Mouse (Mus musculus): ENCODE data around the gene Tmem127. TPM values are rescaled to one million over a fixed set of nuclear protein-coding genes. Genes with fewer than 3 reads are reported as not detected.
"Not testable (repeated sequence)": the region's sequence is repeated elsewhere in the genome, so short reads cannot be mapped to it uniquely, and the experiment has no call there.

The Tmem127 gene
- polyA plus RNA-seq, 1 experiment from 2014 or later: 41.7 TPM

DNA sequence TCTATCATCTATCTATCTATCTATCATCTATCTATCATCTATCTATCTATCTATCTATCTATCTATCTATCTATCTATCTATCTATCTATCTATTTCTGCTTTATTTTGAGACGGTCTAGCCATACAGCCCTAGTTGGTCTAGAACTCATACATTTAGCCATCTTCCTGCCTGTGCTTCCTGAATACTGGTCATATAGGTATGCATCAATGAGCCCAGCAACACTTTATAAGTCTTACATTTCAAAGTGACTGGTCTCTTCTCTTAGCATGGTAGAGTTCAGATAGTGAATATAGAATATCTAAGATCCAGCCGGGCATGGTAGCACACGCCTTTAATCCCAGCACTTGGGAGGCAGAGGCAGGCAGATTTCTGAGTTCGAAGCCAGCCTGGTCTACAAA, 56.5 kb downstream of the Tmem127 start:
- peaks cover 20% of the 10 kb centered on the region for H3K36me3 ChIP-seq
- not testable (repeated sequence) for H3K27ac ChIP-seq; H3K27me3 ChIP-seq (replicated peaks); H3K9me3 ChIP-seq; H3K4me3 ChIP-seq; ATAC-seq (ENCODE audit: low FRiP score, low read depth); H3K9ac ChIP-seq; H3K4me2 ChIP-seq (replicated peaks); H3K4me1 ChIP-seq
- WGBS: 97% methylated on average over 4 of the region's 4 CpGs

GRCm38 (mm10) chr2:127304609-127305210, 57.0 kb downstream of the Tmem127 start:
- no peaks in the 10 kb centered on the region for H3K9me3 ChIP-seq
- H3K27ac ChIP-seq: no peak overlapping the region
- no peaks in the 10 kb centered on the region for H3K27me3 ChIP-seq (replicated peaks)
- no peaks in the 10 kb centered on the region for H3K4me1 ChIP-seq
- H3K4me2 ChIP-seq (replicated peaks): no peak overlapping the region
- H3K36me3 ChIP-seq: peaks cover 15% of the 10 kb centered on the region
- H3K9ac ChIP-seq: no peak overlapping the region
- 86% methylated on average over 3 of the region's 3 CpGs for WGBS
- H3K4me3 ChIP-seq: no peak overlapping the region
- ATAC-seq (ENCODE audit: low FRiP score, low read depth): no peak

- H3K36me3 ChIP-seq: peaks cover 3% of the 10 kb centered on the region; the same call in 1 of the 2 replicates
- H3K27me3 ChIP-seq (replicated peaks): no peaks in the 10 kb centered on the region
- no peaks in the 10 kb centered on the region for H3K9me3 ChIP-seq
- H3K4me1 ChIP-seq: no peaks in the 10 kb centered on the region
- no peak overlapping the region for H3K4me3 ChIP-seq
- no peak overlapping the region for H3K9ac ChIP-seq
- no peak for ATAC-seq (ENCODE audit: low FRiP score, low read depth)
- H3K27ac ChIP-seq: no peak overlapping the region
- no peak overlapping the region for H3K4me2 ChIP-seq (replicated peaks)
Observed at GRCm38 (mm10) chr2:127306123-127306522, 58.4 kb downstream of the Tmem127 start.

GRCm38 (mm10) chr2:127307179-127307578, 59.5 kb downstream of the Tmem127 start:
- H3K9ac ChIP-seq: no peak overlapping the region
- no peak overlapping the region for H3K27ac ChIP-seq
- H3K4me1 ChIP-seq: no peaks in the 10 kb centered on the region
- H3K4me2 ChIP-seq (replicated peaks): no peak overlapping the region
- 58% methylated on average over 3 of the region's 3 CpGs for WGBS
- H3K9me3 ChIP-seq: no peaks in the 10 kb centered on the region
- no peak for ATAC-seq (ENCODE audit: low FRiP score, low read depth)
- H3K27me3 ChIP-seq (replicated peaks): no peaks in the 10 kb centered on the region
- H3K36me3 ChIP-seq: no peaks in the 10 kb centered on the region
- H3K4me3 ChIP-seq: no peak overlapping the region

DNA sequence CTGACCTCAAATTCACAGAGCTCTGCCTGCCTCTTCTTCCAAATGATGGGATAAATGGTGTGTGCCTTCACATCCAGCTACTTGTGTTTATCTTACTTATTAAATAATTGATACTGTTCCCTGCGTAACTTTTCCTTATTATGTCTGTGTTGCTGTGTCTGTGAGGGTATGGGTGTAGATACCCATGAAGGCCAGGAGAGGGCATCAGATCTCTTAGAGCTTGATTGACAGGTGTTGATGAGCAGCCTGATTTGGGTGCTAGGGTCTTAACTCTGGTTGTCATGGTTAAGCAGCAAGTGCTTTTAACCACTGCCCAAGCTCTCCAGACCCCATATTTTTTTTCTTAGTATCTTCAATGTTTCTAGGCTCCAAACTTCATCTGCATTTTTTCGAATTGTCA, 61.0 kb downstream of the Tmem127 start:
- no peaks in the 10 kb centered on the region for H3K36me3 ChIP-seq
- H3K27me3 ChIP-seq (replicated peaks): no peaks in the 10 kb centered on the region
- H3K9me3 ChIP-seq: no peaks in the 10 kb centered on the region
- WGBS: 91% methylated on average over 2 of the region's 2 CpGs
- ATAC-seq (ENCODE audit: low FRiP score, low read depth): no peak
- H3K4me3 ChIP-seq: no peak overlapping the region
- no peak overlapping the region for H3K9ac ChIP-seq
- H3K27ac ChIP-seq: no peak overlapping the region
- H3K4me2 ChIP-seq (replicated peaks): no peak overlapping the region
- H3K4me1 ChIP-seq: no peaks in the 10 kb centered on the region

DNA sequence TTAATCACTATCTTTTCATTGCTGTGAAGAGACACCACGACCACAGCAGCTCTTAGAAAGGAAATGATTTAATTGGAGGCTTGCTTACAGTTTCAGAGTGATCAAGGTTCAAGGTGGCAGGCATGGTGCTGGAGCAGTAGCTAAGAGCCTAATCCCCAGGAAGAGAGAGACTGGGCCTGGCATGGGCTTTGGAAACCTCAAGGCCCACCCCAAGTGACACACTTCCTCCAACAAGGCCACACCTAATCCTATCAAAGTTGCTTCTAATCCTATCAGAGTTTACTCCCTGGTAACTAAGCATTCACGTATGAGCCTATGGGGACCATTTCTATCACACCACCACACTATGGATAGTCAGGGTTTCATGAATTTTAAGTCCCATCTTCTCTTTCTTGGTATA, 62.5 kb downstream of the Tmem127 start:
- Histone ChIP-seq H3K27me3 (replicated peaks) (no peaks in the 10 kb centered on the region), H3K36me3 (no peaks in the 10 kb centered on the region), H3K9ac (no peak overlapping the region), H3K27ac (no peak overlapping the region), H3K4me1 (no peaks in the 10 kb centered on the region), H3K4me2 (replicated peaks) (no peak overlapping the region), H3K4me3 (no peak overlapping the region), H3K9me3 (no peaks in the 10 kb centered on the region)
- ATAC-seq (ENCODE audit: low FRiP score, low read depth): no peak
- WGBS: 71% methylated on average over 2 of the region's 2 CpGs

DNA sequence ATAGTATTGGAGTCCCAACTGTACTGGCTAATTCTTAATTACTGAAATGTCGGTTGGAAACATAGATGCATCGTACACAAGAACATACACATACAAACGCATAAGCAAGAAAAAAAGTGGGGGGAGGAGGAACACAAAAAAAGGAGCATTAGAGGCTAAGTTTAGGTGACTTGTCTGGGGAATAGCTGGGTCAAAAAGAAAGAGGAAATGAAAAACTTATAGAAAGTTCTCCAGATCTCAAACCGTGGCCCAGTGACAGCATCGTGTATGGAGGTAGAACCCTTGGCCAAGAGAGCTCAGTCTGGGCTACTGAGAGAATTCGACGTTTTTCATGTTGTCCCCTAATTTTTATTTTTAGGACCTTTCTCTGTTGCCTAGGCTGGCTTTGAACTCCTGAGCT, 63.0 kb downstream of the Tmem127 start:
- Histone ChIP-seq H3K4me2 (replicated peaks) (no peak overlapping the region), H3K27ac (no peak overlapping the region), H3K4me3 (no peak overlapping the region), H3K36me3 (no peaks in the 10 kb centered on the region), H3K4me1 (no peaks in the 10 kb centered on the region), H3K27me3 (replicated peaks) (no peaks in the 10 kb centered on the region), H3K9me3 (no peaks in the 10 kb centered on the region), H3K9ac (no peak overlapping the region)
- no peak for ATAC-seq (ENCODE audit: low FRiP score, low read depth)
- WGBS: 92% methylated on average over 7 of the region's 7 CpGs

Other genes with a start within 250 kb of the Tmem127 start
- 13.2 TPM in 2 replicates for gene Ap4e1, start 239.2 kb upstream of the Tmem127 start, polyA plus RNA-seq (2016; fragmentation: Nextera tagmentation; extraction: Ambion mirVana)
- gene Blvra, start 177.2 kb upstream of the Tmem127 start, polyA plus RNA-seq (2016; fragmentation: Nextera tagmentation; extraction: Ambion mirVana): 24.0 and 25.3 TPM in 2 replicates
- 58.5 and 59.6 TPM in 2 replicates for gene Ncaph, start 114.0 kb upstream of the Tmem127 start, polyA plus RNA-seq (2016; fragmentation: Nextera tagmentation; extraction: Ambion mirVana)
- 14.5 and 15.3 TPM in 2 replicates for gene Itpripl1, start 104.5 kb upstream of the Tmem127 start, polyA plus RNA-seq (2016; fragmentation: Nextera tagmentation; extraction: Ambion mirVana)
- 2.6 and 2.8 TPM in 2 replicates for gene 1810024B03Rik, start 39.6 kb upstream of the Tmem127 start, polyA plus RNA-seq (2016; fragmentation: Nextera tagmentation; extraction: Ambion mirVana)
- gene Snrnp200, start 39.5 kb upstream of the Tmem127 start, polyA plus RNA-seq (2016; fragmentation: Nextera tagmentation; extraction: Ambion mirVana): 71.9 and 76.8 TPM in 2 replicates
- gene Ciao1, start 92 bp upstream of the Tmem127 start, polyA plus RNA-seq (2016; fragmentation: Nextera tagmentation; extraction: Ambion mirVana): 64.1 and 64.5 TPM in 2 replicates
- 88.4 and 88.7 TPM in 2 replicates for gene Stard7, start 22.3 kb downstream of the Tmem127 start, polyA plus RNA-seq (2016; fragmentation: Nextera tagmentation; extraction: Ambion mirVana)
- gene Dusp2, start 88.3 kb downstream of the Tmem127 start, polyA plus RNA-seq (2016; fragmentation: Nextera tagmentation; extraction: Ambion mirVana): 9.7 TPM in 2 replicates
- not detected in 2 replicates for gene Astl, start 90.7 kb downstream of the Tmem127 start, polyA plus RNA-seq (2016; fragmentation: Nextera tagmentation; extraction: Ambion mirVana)
- 1.3 TPM in 2 replicates for gene Adra2b, start 115.3 kb downstream of the Tmem127 start, polyA plus RNA-seq (2016; fragmentation: Nextera tagmentation; extraction: Ambion mirVana)
- 0.14 TPM in 2 replicates for gene Gpat2, start 177.3 kb downstream of the Tmem127 start, polyA plus RNA-seq (2016; fragmentation: Nextera tagmentation; extraction: Ambion mirVana)
- 26.3 and 29.2 TPM in 2 replicates for gene Fahd2a, start 196.7 kb downstream of the Tmem127 start, polyA plus RNA-seq (2016; fragmentation: Nextera tagmentation; extraction: Ambion mirVana)

Measured in neural tube, embryonic 12.5 days (tissue).